Mouse (Mus musculus): ENCODE data around the gene Cdc27. TPM values are rescaled to one million over a fixed set of nuclear protein-coding genes. Genes with fewer than 3 reads are reported as not detected.

Cdc27 gene
- 47.3 TPM for total RNA-seq (2023)

DNA sequence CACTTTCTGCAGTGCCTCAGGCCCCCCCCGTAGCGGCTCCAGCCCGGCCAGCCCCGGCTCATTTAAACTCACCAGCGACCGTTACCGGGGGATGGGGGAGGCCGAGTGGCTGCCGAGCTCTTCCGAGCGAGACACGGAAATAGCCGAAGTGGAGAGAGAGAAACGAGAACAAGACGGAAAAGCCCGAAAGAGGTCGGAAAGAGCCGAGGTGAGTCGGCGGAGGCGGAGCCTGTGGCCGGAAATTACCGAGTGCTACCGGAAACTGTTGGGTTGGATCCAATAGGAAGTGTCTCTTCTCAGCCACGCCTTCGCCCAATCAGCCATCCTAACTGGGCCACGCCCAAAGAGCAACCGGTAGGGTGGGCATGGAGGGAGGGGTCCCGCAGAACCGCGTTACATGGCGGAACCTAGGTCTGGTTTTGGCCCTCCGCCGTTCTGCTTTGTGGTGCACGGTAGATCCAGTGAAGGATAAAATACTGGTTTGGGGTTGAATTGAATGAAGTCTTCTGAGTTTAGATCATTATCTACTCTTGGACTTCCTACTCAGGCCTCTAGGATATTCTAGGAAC, at the start of gene Cdc27, which contains the start of gene Myl4:
Gene Cdc27 (minus strand): TSS at position 215 of the 569 bp plus-strand sequence.
Gene Myl4 (plus strand): TSS at position 258 of the 569 bp plus-strand sequence.

GRCm38 (mm10) chr11:104468751-104469268, 81.6 kb downstream of the Cdc27 start, which contains the start of gene Kansl1:
Gene Kansl1, minus strand, starts transcription at chr11:104468861.

Other genes with a start within 250 kb of the Cdc27 start
- 144 TPM for gene Kansl1, start 81.8 kb downstream of the Cdc27 start, total RNA-seq (2023)
- 2.0 TPM for gene Myl4, start within 50 bp of the Cdc27 start, total RNA-seq (2023)
- gene Itgb3, start 57.4 kb upstream of the Cdc27 start, total RNA-seq (2023), result 134 TPM
- 0.12 TPM for gene Gm11639, start 135.1 kb upstream of the Cdc27 start, total RNA-seq (2023)

All from CD4-positive naive resting alpha-beta T cell, adult 76 days (primary cell).